Mouse (Mus musculus): ENCODE results near the gene Hdac10. TPM values are rescaled to one million over a fixed set of nuclear protein-coding genes. Genes with fewer than 3 reads are reported as not detected.

Hdac10 gene
- polyA plus RNA-seq, 1 experiment from 2014 or later: 15.0 TPM

- in situ Hi-C loops (cut with MboI; ENCODE audit: low pct_unique_long_range_greater_than_20kb): no loop called here
- no peak for ATAC-seq
- no peaks in the 10 kb centered on the region for H3K27me3 ChIP-seq
- ChIA-PET CTCF (no interaction called here), POLR2A (no interaction called here)
- no peak for TF ChIP-seq CTCF (IDR thresholded peaks at IDR 0.05)
- DNase-seq (ENCODE audit: low read depth, low spot score): no peak
Measured at GRCm38 (mm10) chr15:89104425-89104824, 24.1 kb downstream of the Hdac10 start.

- ChIA-PET CTCF (no interaction called here), POLR2A (no interaction called here)
- no peak for DNase-seq (ENCODE audit: low read depth, low spot score)
- TF ChIP-seq CTCF (IDR thresholded peaks at IDR 0.05): no peak
- in situ Hi-C loops (cut with MboI; ENCODE audit: low pct_unique_long_range_greater_than_20kb): no loop called here
- H3K27me3 ChIP-seq: no peaks in the 10 kb centered on the region
- ATAC-seq: no peak
Measured at GRCm38 (mm10) chr15:89103921-89104320, 24.6 kb downstream of the Hdac10 start.

GRCm38 (mm10) chr15:89102646-89103045 is 25.9 kb downstream of the Hdac10 start:
- DNase-seq (ENCODE audit: low read depth, low spot score): no peak
- ChIA-PET CTCF (no interaction called here), POLR2A (interaction anchor here (1.2 kb wide), 1 partner anchor 12 kb away, joined by 5 read pairs; no protein-coding TSS in a partner anchor)
- ATAC-seq: no peak
- TF ChIP-seq CTCF (IDR thresholded peaks at IDR 0.05): no peak
- no peaks in the 10 kb centered on the region for H3K27me3 ChIP-seq
- in situ Hi-C loops (cut with MboI; ENCODE audit: low pct_unique_long_range_greater_than_20kb): no loop called here

GRCm38 (mm10) chr15:89100823-89101222 is 27.7 kb downstream of the Hdac10 start:
- CTCF ChIA-PET: interaction anchor here (1.5 kb wide), 1 partner anchor 27 kb away, joined by 7 read pairs; the partner anchor contains the start of gene Hdac10

GRCm38 (mm10) chr15:89098616-89099015 is 29.9 kb downstream of the Hdac10 start:
- no peaks in the 10 kb centered on the region for H3K27me3 ChIP-seq
- ChIA-PET CTCF (interaction anchor here (0.8 to 1.0 kb wide), 2 partner anchors 9 to 25 kb away, joined by 3 read pairs; partner anchors contain the start of gene Tubgcp6), POLR2A (interaction anchor here (1.0 kb wide), 1 partner anchor 8 kb away, joined by 3 read pairs; no protein-coding TSS in a partner anchor)
- TF ChIP-seq CTCF (IDR thresholded peaks at IDR 0.05): no peak
- in situ Hi-C loops (cut with MboI; ENCODE audit: low pct_unique_long_range_greater_than_20kb): loop anchor here (10.0 kb wide), 1 partner anchor 274 kb away; no protein-coding TSS in a partner anchor
- DNase-seq (ENCODE audit: low read depth, low spot score) (no peak), ATAC-seq (no peak)

More at GRCm38 (mm10) chr15:89100823-89101222, 27.7 kb downstream of the Hdac10 start:
- no peaks in the 10 kb centered on the region for H3K27me3 ChIP-seq
- no peak for ATAC-seq
- POLR2A ChIA-PET: interaction anchor here (0.6 to 1.0 kb wide), 4 partner anchors 21 to 389 kb away, joined by 3 to 8 read pairs (median 4); no protein-coding TSS in a partner anchor
- no peak for DNase-seq (ENCODE audit: low read depth, low spot score)
- TF ChIP-seq CTCF (IDR thresholded peaks at IDR 0.05): no peak
- in situ Hi-C loops (cut with MboI; ENCODE audit: low pct_unique_long_range_greater_than_20kb): no loop called here

- POLR2A ChIA-PET: no interaction called here
- DNase-seq (ENCODE audit: low read depth, low spot score) (no peak), ATAC-seq (no peak)
- in situ Hi-C loops (cut with MboI; ENCODE audit: low pct_unique_long_range_greater_than_20kb): loop anchor here (10.0 kb wide), 1 partner anchor 273 kb away; no protein-coding TSS in a partner anchor
- H3K27me3 ChIP-seq: no peaks in the 10 kb centered on the region
- TF ChIP-seq CTCF (IDR thresholded peaks at IDR 0.05): no peak
- CTCF ChIA-PET: interaction anchor here (1.2 kb wide), 1 partner anchor 31 kb away, joined by 4 read pairs; the partner anchor contains the start of gene Hdac10
Measured at GRCm38 (mm10) chr15:89097450-89097849, 31.1 kb downstream of the Hdac10 start.

- no peaks in the 10 kb centered on the region for H3K27me3 ChIP-seq
- no peak for TF ChIP-seq CTCF (IDR thresholded peaks at IDR 0.05)
- DNase-seq (ENCODE audit: low read depth, low spot score) (no peak), ATAC-seq (no peak)
- POLR2A ChIA-PET: interaction anchor here (1.0 to 1.2 kb wide), 2 partner anchors 17 to 171 kb away, joined by 3 to 5 read pairs; partner anchors contain the start of gene Trabd
- in situ Hi-C loops (cut with MboI; ENCODE audit: low pct_unique_long_range_greater_than_20kb): loop anchor here (10.0 kb wide), 1 partner anchor 267 kb away; no protein-coding TSS in a partner anchor
- CTCF ChIA-PET: interaction anchor here (1.2 kb wide), 1 partner anchor 36 kb away, joined by 5 read pairs; the partner anchor contains the start of gene Hdac10
Measured at GRCm38 (mm10) chr15:89092181-89092580, 36.3 kb downstream of the Hdac10 start.

GRCm38 (mm10) chr15:89090662-89091061 is 37.8 kb downstream of the Hdac10 start:
- TF ChIP-seq CTCF (IDR thresholded peaks at IDR 0.05): no peak
- in situ Hi-C loops (cut with MboI; ENCODE audit: low pct_unique_long_range_greater_than_20kb): loop anchor here (10.0 kb wide), 1 partner anchor 266 kb away; no protein-coding TSS in a partner anchor
- CTCF ChIA-PET: no interaction called here
- ATAC-seq: no peak
- POLR2A ChIA-PET: interaction anchor here (1.0 to 1.1 kb wide), 2 partner anchors 10 to 12 kb away, joined by 3 to 5 read pairs; no protein-coding TSS in a partner anchor
- no peak for DNase-seq (ENCODE audit: low read depth, low spot score)
- H3K27me3 ChIP-seq: no peaks in the 10 kb centered on the region

- no peak for DNase-seq (ENCODE audit: low read depth, low spot score)
- ChIA-PET POLR2A (interaction anchor here (1.3 to 2.4 kb wide), 2 partner anchors 10 to 13 kb away, joined by 4 to 13 read pairs; no protein-coding TSS in a partner anchor), CTCF (no interaction called here)
- in situ Hi-C loops (cut with MboI; ENCODE audit: low pct_unique_long_range_greater_than_20kb): loop anchor here (10.0 kb wide), 1 partner anchor 265 kb away; no protein-coding TSS in a partner anchor
- TF ChIP-seq CTCF (IDR thresholded peaks at IDR 0.05): no peak
- peak; percentile 58 for ATAC-seq
- H3K27me3 ChIP-seq: no peaks in the 10 kb centered on the region
Measured at GRCm38 (mm10) chr15:89089248-89090051, 39.0 kb downstream of the Hdac10 start.

GRCm38 (mm10) chr15:89088607-89089247 is 39.8 kb downstream of the Hdac10 start, which contains the start of gene Selenoo:
Selenoo (plus strand) TSS chr15:89089084.
- ChIA-PET POLR2A (interaction anchor here (1.3 to 2.4 kb wide), 2 partner anchors 9 to 13 kb away, joined by 4 to 13 read pairs; no protein-coding TSS in a partner anchor), CTCF (interaction anchor here (1.0 kb wide), 1 partner anchor 15 kb away, joined by 3 read pairs; no protein-coding TSS in a partner anchor)
- DNase-seq (ENCODE audit: low read depth, low spot score) (peak; percentile 57), ATAC-seq (peak; percentile 90)
- in situ Hi-C loops (cut with MboI; ENCODE audit: low pct_unique_long_range_greater_than_20kb): no loop called here
- no peak for TF ChIP-seq CTCF (IDR thresholded peaks at IDR 0.05)
- no peaks in the 10 kb centered on the region for H3K27me3 ChIP-seq
